Mouse (Mus musculus) brain, embryonic 18.5 days (tissue): ENCODE measurements at regions not wholly inside any gene's neighbourhood (a gene's known extent, or its start where the extent isn't known, plus 50 kb on each side); places are given as distances from the start of the nearest gene placed in this dataset.

Experiments used
- DNase-seq: peaks from one replicate; pipeline ENCODE4 v3.0.0-alpha.2; 2012; ENCODE audit warnings: low read depth, low spot score

DNA sequence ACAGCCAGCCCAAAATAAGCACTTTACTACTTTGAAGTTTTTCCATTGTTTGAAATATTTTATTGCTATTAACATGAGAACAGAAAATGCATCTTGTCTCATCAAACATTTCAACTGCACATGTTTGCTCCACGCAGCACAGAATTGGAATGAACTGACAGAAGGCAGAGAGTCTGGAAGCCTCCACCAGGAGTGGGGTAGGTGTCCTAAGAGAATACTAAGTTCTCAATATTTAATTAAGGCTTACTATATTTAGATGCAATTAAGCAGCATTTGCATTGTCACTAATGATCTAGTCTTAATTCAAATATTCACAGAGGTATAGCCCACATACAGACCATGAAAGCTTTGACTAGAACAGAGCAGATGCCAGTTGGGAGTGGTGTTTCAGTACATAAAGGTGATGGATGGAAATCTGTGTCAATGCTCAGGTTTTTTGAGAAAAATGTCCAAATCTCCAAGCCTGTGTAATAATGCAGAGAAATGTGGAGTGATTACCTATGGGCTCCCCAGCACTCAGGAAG is 491.2 kb downstream of the Tm4sf1 start:
- DNase-seq, result no peak

DNA sequence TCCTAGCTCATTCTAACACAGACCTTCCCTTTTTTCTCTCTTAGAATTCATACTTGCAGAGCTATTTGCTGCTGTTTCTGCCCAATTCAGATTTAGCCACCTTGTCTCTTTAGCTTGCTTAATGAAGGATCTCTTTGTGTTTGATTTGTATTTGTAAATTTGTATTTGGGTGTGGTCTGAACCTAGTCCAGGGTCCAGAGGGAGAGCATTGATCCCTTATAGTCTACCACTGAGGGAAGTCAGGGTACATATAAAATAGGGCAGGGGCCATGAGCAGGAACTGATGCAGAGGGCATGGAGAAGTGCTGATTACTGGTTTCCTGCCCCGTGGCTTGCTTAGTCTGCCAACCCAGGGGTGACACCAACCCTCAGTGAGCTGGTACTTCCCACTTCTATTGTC is 508.7 kb downstream of the Tm4sf1 start:
- no peak for DNase-seq

DNA sequence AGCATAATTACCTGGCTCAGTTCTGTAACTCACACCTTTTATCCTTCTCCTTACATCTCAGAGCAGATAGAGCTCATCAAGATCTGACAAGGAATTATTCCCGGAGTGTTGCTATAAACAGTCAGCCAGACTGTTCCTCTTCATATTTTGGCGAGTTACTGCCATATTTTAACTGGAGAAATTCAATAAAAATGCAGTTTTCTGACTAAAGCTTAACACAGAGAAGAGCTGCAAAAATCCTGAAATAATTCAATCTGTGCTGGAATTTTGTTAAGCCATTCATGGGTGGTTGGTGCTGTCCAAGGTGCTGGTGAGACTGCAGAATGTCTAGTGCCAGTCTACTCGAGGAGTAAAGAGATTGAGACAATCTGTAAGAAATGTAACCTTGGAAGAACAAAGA is 512.6 kb downstream of the Tm4sf1 start:
- peak; percentile 46 for DNase-seq

DNA sequence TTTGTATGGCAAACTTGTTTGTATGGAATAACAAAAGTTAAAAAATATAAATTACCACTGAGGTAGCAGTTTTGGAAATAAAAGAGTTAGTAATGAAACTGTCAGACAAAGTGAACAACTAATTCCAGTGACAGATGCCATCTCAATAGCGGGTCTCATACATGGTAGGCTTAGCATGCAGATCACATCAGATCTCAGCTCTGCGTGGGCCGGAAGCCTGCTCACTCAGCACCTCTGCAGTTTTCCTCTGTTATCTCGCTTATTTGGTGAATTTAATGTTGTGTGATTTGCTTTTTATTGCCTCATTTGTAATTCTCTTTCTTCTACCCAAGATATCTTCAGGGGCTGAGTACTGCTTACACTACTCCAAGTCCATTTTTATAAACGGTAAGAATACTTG is 527.9 kb downstream of the Tm4sf1 start:
- no peak for DNase-seq

DNA sequence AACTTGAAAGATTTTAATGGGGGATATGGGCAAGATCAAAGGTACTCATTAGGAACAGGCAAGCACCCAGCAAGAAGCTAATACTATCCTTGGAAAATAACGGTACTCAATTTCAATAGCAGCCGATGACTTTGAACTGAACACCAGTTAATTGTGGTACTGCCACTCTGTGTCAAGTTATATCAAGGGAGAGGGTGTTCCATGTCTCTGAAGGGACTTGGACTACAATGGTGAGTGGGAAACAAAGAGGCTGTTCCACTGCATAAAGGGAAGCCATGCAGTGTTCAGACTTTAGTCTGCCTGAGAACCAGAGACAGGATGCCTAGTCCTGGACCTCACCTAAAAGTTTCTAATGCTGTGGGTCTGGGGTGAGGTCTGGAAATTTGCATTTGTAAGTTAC is 531.6 kb downstream of the Tm4sf1 start:
- DNase-seq, result no peak

DNA sequence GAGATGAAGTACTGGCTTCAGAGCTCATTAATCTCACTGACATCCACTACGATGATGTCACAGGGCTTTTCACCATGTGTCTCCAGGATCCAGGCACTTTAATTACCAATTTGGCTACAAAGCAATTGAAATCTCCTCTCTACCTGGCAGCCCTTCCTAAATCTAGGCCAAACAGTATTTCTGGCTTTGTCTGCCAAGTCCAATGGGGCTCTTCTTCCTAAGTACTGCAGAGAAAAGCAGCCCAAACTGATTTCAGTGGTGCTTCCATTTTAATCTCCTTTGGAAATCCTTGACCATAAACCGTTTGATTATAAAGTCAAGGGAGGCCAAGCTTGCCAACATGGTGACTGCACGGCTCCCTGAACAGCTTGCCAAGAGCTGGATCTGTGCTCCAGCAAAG is 534.7 kb downstream of the Tm4sf1 start:
- no peak for DNase-seq

DNA sequence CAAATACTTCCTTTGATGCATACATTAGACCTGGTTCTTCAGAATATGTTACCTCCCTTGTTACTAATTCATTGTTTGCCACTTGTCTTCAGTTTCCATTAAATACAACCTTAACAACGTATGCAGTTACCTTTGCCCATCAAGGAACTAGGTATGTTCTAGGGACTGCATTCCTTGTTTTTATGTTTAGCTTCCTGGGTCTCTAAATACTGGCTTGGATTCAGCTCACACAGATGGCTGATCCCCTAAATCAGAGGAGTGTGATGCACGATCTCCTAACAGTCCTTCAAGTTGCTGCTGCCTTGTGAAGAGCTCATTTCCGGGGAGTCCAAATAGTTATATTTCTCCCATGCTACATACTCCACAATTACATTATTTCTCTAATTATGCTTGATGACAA is 537.5 kb downstream of the Tm4sf1 start:
- DNase-seq, result no peak

DNA sequence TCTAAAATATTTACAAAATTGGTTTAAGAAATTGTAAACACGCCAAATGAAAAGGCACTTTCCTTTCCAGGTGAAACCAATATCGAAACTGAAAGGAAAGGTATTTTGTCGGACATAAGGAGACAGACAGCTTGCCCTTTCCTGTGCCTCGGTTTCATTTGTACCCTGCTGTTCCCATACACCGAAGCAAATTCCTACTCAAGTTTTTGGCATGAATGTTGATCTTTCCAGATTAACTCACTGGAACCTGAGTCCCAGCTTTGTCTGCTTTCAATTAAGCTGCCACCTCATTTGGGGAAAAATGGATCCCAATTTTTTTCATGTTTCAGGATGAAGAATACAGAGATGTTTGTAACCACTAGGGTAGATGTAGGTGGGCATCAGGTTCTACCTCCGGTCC is 537.9 kb downstream of the Tm4sf1 start:
- no peak for DNase-seq

DNA sequence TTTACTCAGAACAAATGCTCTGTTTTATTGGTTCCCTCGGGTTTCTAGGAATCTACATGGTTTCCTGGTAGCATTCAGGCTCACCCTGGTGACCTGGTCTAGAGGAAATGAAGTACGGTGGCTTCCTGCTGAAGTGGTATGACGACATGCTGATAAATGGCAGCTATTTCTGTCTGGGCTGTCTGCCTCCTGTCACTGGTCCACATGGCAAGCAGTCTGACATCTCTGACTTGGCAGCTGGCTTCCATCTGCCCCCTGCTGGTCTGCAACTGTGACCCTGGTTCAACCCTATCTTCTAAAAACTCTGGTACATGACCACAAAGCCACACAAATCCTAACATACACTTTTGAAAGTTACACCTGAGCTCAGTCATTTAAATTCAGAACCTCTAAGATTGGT is 548.1 kb downstream of the Tm4sf1 start:
- DNase-seq, result no peak

DNA sequence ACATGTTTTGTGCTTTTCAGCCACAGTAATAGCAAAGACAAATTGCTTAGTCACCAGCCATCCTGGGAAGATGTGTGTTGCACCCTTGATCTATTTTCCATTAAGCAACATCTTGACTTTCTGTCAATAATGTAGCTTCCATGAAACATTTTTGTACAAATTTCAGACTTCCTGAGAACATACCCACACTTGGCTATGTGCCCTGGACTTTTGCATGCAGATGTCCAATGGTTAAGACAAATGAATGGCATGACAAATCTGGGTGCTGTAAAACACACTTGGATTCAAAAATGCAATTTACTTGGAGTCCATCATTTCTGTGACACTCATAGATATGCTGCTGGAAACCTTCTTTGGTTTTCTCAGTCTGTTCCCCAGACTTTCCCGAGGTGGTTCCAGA is 549.9 kb downstream of the Tm4sf1 start:
- no peak for DNase-seq

DNA sequence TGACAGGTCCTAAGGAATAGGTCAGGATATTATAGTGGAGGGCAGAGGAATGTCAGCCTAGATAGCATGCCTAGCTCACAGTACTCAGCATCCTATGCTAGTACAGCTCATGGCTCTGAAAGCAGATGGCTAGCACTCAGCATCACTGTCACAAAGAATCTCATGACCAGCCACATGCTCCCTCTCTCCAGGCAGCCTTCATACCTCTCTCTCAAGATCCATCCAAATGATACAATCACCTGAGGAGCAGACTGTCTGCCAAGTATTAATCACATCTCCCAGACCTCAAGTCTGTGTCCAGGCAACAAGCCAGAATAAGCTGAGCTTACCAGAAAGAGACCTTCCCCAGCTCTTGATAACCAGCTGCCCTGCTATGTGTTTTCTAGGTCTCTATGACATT is 557.4 kb upstream of the Nbea start:
- no peak for DNase-seq

DNA sequence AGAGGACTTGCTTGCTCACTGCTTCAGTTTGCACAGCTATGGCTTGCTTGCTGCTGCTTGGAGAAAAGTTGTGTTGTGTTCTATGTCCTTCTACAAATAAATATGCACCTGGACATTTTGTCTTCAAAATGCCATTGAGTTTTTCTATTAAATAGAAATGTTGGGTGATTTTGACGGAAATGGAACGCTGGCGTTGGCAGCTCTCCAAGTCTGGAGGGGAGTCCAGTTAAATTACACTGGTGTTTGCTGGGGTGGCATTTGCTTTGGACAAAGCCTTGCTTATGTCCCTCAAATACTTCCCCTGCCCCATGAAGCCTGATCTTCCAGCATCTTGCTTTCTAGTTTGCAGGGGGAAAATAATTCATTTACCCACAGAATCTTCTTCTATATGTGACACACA is 556.0 kb upstream of the Nbea start:
- no peak for DNase-seq

DNA sequence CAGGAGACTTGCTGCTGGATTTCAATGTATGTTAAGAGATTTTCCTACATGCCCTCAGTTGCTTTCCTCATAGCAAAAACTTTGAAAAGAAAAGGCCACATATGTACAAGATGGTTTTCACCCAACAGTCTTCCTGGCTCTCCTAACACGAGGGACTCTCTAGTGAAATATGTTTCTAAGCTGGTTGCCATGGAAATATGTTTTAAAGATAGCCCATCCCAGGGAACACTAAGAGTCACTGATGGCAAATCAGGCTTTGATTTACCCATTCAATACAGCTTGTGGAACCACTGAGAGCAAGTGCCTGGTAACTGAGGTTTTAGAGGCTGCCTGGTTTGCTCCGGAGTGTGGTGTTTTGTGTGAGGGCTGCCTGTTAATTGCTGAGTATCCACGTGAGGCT is 547.3 kb upstream of the Nbea start:
- no peak for DNase-seq

DNA sequence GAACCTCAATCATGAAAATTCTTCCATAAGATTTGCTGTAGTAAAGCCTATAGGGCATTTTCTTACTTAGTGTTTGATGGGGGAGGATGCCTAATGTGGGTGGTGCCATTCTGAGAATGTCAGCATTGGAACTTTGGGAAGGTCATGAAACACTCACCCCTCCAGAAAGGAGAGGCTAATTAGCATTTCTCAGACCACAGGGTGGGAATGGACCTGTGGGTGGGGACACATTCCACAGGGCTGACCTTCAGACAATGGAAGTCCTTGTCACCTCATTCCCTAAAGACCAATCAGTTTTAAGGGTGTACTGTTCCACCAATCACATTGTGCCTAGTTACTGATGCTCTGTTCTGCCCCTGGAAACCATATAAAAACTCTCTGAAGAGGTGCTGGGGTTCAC is 541.5 kb upstream of the Nbea start:
- DNase-seq, result no peak

DNA sequence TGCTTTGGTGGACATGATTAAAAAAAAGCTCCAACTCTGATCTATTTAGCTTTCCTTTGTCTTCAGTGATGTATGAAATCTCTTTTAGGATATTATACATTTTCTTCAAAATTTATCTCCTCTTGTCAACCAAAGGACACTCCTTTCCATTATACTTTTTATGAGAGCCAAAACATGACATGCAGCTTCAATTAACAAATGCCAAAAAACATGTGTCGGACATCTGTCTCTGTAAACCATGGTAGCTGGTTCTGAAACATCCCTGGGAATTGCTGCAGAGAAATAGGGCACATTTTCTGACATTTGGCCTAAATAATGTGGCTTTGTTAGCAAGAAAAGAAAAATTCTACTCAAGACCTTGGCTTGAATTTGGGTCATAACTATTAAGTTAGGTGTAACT is 524.8 kb upstream of the Nbea start:
- no peak for DNase-seq

DNA sequence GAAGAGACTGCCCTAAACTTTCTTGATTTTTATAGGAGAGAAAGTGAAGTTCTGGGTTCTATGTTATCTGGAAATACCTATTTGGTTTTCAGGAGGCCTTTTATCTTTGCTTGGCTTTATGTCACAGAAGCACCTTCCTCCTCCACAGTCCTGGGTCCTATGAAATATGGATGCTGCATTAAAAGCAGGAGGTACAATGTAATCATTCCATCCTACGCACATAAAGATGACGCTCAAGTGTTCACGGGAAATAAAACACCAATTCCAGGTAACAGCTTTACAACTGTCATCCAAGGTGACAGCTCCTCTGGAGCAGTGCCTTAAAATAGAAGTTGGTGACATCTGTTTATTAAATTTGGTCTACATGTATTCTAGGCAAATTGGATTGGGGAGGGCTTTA is 523.8 kb upstream of the Nbea start:
- no peak for DNase-seq

DNA sequence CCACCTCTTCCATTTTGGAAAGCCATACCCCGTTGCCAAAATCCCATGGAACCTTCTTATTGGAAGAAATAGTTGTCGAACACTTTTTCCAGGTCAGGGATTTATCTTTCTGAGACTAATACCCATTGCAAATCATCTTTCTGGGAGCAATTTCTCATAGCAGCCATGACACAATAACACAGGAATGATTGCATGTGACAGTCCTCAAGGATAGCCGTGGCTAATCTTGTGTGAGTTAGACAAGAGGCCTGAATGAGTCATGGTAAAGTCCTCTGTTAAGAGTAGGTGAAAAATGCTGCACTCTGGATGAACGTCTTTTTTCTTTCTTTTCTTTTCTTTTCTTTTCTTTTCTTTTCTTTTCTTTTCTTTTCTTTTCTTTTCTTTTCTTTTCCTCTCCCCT is 522.5 kb upstream of the Nbea start:
- DNase-seq, result no peak

DNA sequence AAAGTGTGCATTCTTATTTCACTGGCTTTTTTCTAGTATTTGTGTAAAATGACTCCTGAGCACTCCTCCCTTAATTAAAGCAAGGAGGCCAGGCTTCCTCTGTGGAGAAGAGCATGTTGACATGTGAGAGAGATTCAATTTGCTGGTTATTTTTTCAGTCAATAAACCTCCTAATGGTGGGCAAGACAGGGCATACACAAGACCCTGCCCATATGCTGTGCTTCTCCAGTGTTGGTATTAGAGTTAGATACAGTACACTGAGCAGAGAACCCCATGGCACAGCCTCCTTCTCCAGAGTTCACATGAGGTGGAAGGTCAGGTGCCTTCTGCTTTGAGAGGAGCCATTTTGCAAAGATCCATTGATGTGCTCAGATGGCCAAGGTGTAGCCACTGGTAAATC is 515.4 kb upstream of the Nbea start:
- no peak for DNase-seq

DNA sequence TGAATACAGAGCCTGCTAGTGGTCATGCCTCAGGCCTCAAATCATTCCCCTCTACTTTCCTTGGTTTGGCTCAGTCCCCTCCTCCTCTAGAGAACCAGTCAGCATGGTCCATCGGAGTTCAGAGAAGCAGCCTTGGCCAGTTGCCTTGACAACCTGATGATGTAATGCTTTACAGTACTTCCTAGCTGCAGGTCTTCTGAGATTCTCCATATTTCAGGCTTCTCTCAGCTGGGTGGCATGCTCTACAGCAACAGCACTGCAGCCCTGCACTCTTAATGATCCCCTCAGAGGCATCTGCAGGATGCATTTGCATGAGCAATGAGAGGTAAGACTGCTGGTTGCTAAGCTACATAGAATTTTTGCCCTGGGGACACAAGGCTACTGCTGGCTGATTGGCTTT is 514.7 kb upstream of the Nbea start:
- peak; percentile 62 for DNase-seq

DNA sequence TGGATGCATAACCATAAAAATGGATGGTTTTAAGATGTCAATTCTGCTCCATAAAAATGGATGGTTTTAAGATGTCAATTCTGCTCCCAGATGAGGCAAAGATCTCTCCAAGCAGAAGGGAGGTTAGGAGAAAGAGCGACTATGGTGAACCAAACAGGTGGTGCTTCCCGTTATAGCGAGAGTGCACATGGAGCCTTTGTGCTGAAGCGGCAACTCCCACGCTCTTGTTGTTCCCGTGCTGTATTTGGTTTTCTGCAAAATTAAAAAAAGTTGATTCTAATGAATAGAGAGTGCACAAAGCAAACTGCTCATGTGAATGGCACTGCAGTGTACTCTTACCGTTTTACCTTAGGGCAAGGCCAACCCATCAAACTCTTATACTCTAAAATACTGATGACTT is 497.5 kb upstream of the Nbea start:
- DNase-seq, result no peak

DNA sequence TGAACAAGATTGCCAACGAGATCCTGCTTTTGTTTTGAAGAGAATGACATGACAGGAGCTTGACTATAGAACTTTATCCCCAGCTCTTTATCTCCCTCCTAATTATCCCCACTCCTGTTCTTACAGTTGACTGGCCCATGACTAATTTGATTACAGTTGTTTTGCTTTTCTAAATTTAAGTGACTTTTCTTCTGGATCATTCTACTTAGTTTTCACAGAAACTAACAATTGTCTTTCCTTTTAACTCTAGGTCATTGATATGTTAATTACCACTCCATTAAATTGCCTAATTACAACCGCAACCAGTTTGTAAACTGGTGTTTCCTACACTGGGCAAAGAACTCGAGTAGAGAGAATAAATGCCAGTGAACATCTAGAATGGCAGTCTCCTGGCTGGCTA is 485.3 kb upstream of the Nbea start:
- no peak for DNase-seq

DNA sequence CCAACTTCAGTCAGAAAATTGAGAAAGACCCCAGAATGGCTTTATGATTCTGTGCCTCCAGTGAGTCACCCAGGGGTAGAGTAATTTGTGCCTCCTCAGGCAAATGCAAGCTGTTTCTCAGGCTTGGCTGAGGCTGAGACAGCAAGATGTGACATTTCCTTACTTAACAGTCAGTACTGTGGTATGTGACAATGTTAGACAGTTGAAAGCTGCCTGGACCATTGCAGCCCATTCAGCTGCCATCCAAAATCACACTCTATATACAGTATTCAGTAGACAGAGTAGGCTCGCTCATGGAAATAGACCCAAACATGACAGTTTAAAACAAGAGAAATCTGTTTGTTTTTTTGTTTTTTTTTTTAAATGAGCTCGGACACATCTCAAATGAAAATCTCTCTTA is 477.1 kb upstream of the Nbea start:
- no peak for DNase-seq

DNA sequence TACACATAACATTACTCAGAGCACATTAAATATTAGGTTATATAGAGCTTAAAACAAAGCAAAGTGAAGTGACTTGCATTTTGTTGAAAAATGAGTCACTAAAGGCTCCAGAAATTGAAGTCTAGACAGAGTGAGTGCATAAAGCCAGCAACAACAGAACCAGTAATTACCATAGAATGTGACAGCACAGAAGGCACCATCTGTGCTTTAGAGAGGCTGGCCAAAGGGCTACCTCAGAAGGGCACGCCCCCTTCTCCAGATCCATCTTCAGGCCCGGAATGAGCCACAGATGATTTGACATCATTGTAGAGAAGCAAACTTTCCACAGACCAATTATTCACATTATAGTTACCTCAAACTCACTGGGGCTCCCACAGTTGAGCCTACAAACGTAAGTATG is 463.8 kb upstream of the Nbea start:
- no peak for DNase-seq
